Mouse (Mus musculus) heart, embryonic 10.5 days (tissue): ENCODE results near the gene Myocos. TPM values are rescaled to one million over a fixed set of nuclear protein-coding genes. Genes with fewer than 3 reads are reported as not detected.
"Not testable (repeated sequence)": the region's sequence is repeated elsewhere in the genome, so short reads cannot be mapped to it uniquely, and the experiment has no call there.

Experiments used
- DNase-seq: peaks from one replicate; pipeline ENCODE4 v3.0.0-alpha.2; 2017; ENCODE audit warnings: low spot score
- H3K27ac ChIP-seq: fragments of 300-500 bp; sonication (generic); 2 replicates; pipeline ENCODE4 v1.5.1; 2016; ENCODE audit warnings: mild to moderate bottlenecking
- H3K27me3 ChIP-seq: fragments of 300-500 bp; sonication (generic); 2 replicates; pipeline ENCODE4 v1.6.1; 2016; ENCODE audit warnings: mild to moderate bottlenecking; ENCODE audit not compliant: poor library complexity, insufficient read depth, severe bottlenecking
- H3K36me3 ChIP-seq: fragments of 300-500 bp; sonication (generic); 2 replicates; pipeline ENCODE4 v1.6.1; 2016; ENCODE audit warnings: mild to moderate bottlenecking, moderate library complexity
- H3K4me1 ChIP-seq: fragments of 300-500 bp; sonication (generic); 2 replicates; pipeline ENCODE4 v1.6.1; 2016; ENCODE audit warnings: mild to moderate bottlenecking
- H3K4me3 ChIP-seq: fragments of 300-500 bp; sonication (generic); 2 replicates; pipeline ENCODE4 v1.5.1; 2016; ENCODE audit warnings: mild to moderate bottlenecking, moderate library complexity
- H3K9me3 ChIP-seq: fragments of 300-500 bp; sonication (generic); 2 replicates; pipeline ENCODE4 v1.6.1; 2016; ENCODE audit warnings: mild to moderate bottlenecking, moderate library complexity
- WGBS: fragments of 180-500 bp; shearing (Covaris S2); methylation state at CpG from one replicate; pipeline ENCODE4 v1.1.7; 2016; 5-methylcytosine and 5-hydroxymethylcytosine counted together
- polyA plus RNA-seq: library from polyadenylated mRNA; unstranded; fragments of >200 nt; fragmentation: Nextera tagmentation; extraction: Ambion mirVana; gene quantifications from 2 replicates; pipeline ENCODE4 v1.2.1, GENCODE M21; 2016

Gene Myocos
- polyA plus RNA-seq, 1 experiment from 2014 or later: not detected

DNA sequence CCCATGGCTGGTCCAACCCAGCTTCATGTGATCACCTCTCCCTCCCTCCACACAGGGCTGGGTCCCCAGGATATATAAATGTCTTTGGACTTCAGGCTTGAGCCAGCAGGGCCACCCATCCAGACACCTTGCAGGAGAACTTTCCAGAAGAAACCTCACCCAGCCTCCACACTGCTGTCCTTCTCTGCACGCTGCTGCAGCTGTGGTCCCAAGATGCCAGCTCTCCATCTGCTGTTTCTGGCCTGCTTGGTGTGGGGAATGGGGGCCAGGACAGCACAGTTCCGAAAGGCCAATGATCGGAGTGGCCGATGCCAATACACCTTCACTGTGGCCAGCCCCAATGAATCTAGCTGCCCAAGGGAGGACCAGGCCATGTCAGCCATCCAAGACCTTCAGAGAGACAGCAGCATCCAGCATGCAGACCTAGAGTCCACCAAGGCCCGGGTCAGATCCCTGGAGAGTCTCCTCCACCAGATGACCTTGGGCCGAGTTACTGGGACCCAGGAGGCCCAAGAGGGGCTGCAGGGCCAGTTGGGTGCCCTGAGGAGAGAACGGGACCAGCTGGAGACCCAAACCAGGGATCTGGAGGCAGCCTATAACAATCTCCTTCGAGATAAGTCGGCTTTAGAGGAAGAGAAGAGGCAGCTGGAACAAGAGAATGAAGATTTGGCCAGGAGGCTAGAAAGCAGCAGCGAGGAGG is 18.8 kb downstream of the Myocos start, which contains the start of gene Myoc:
Myoc (plus strand) TSS at position 105 of the 700 bp plus-strand sequence.
- Histone ChIP-seq H3K27ac (no peak within 1 kb of the TSS), H3K4me3 (no peak within 1 kb of the TSS), H3K9me3 (no peaks in the 10 kb centered on the region), H3K36me3 (no peaks in the 10 kb centered on the region), H3K4me1 (no peaks in the 10 kb centered on the region), H3K27me3 (no peaks in the 10 kb centered on the region)
- DNase-seq: peak; percentile 61
- 78% methylated on average over 10 of the region's 10 CpGs for WGBS

DNA sequence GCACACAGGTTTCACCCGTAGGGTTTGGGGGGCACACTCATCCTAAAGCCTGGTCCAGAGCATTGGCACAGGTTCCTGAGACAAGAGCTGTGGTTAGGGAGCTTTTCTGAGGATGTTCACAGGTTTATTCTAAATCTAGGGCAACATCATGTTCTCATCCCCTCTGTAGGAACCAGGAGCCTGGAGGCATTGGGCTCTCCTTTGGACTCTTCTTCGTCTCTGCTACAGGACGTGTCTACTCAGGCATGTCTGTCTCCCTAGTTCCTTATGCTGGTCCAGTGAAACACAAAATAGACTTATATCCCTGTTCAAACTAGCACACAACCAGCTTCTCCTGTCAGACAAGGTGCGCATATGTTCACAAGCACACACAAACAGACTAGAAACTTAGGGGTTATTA is 19.5 kb downstream of the Myocos start:
- Histone ChIP-seq H3K9me3 (no peaks in the 10 kb centered on the region), H3K27ac (no peak overlapping the region), H3K4me1 (no peaks in the 10 kb centered on the region), H3K27me3 (no peaks in the 10 kb centered on the region), H3K36me3 (no peaks in the 10 kb centered on the region), H3K4me3 (no peak overlapping the region)
- 84% methylated on average over 4 of the region's 4 CpGs for WGBS
- peak; percentile 4 for DNase-seq

- WGBS: 84% methylated on average over 3 of the region's 3 CpGs
- Histone ChIP-seq H3K4me1 (no peaks in the 10 kb centered on the region), H3K4me3 (no peak overlapping the region), H3K36me3 (no peaks in the 10 kb centered on the region), H3K9me3 (no peaks in the 10 kb centered on the region; the same call in 1 of the 2 replicates), H3K27ac (no peak overlapping the region), H3K27me3 (no peaks in the 10 kb centered on the region)
- DNase-seq: peak; percentile 58
Observed at GRCm38 (mm10) chr1:162636516-162636915, 21.5 kb downstream of the Myocos start.

DNA sequence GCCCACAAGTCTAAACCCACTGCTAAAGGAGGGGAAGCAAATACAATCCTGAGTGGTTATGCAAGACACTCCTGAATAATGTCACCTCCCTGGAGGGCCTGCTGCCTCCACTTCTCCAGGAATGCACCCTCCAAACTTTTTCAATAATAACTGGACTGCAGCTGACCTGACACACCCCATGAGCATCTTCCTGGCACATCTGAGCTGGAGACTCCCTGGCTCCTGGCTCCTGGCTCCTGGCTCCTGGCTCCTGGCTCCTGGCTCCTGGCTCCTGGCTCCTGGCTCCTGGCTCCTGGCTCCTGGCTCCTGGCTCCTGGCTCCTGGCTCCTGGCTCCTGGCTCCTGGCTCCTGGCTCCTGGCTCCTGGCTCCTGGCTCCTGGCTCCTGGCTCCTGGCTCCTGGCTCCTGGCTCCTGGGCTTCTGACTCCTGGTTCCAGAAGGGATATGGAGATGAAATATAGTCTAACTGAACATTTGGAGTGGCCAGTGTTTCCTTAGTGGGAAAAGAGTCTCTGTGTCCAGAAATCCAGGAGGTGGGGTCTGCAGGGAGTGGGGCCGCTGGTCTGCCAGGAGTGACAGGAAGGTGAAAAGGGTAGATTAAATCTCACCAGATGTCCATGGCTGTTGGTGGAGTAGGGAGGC is 22.6 kb downstream of the Myocos start:
- not testable (repeated sequence) for H3K27ac ChIP-seq, H3K4me3 ChIP-seq, H3K9me3 ChIP-seq, H3K36me3 ChIP-seq, H3K27me3 ChIP-seq, H3K4me1 ChIP-seq
- WGBS: 42% methylated on average over 1 of the region's 1 CpGs
- peak; percentile 50 for DNase-seq

DNA sequence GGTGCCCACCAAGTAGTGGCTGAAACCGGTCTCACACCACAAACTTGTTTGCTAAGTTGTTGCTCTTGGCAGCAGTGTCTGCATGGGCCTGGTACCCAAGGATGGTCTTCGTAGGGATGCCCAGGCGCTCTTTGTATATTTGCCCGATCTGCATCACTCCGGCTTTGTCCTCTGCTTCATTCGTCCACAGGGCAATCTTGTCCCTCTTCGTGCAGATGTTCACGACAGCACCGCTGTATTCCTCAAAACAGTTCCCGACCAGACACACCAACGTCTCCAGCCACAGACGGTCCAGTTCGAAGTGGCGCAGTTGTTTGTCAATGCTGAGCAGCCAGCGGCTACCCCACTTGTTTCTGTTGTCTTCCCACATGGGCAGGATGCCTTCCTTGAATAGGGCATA is 29.7 kb downstream of the Myocos start:
- 90% methylated on average over 15 of the region's 15 CpGs for WGBS
- not testable (repeated sequence) for H3K27ac ChIP-seq, H3K4me3 ChIP-seq, H3K36me3 ChIP-seq, H3K9me3 ChIP-seq, H3K27me3 ChIP-seq
- DNase-seq: peak; percentile 63
- peaks cover 10% of the 10 kb centered on the region for H3K4me1 ChIP-seq

DNA sequence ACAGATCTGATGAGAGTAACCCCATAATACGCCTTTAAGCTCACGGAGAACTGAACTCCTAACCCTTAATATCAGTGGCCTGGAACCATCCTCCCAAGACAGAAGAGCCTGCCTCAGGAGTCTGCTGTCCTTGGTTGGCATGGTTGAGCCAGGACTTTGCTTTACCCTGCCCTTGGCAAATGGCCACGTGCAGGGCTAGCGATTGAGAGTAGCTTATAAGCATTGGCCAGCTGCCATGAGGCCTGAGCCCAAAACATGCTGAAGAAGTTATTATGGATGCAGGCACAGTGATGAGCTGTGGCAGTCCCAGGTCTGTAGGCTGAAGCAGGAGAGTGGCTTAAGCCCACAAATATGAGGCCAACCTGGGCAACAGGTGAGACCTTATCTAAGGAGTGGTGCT is 30.2 kb downstream of the Myocos start:
- H3K9me3 ChIP-seq, H3K4me3 ChIP-seq, H3K27ac ChIP-seq, H3K27me3 ChIP-seq, H3K36me3 ChIP-seq: not testable (repeated sequence)
- WGBS: 85% methylated on average over 4 of the region's 4 CpGs
- H3K4me1 ChIP-seq: peaks cover 10% of the 10 kb centered on the region
- DNase-seq: peak; percentile 56

GRCm38 (mm10) chr1:162625229-162625628 is 32.8 kb downstream of the Myocos start:
- Histone ChIP-seq H3K27me3 (no peaks in the 10 kb centered on the region), H3K9me3 (no peaks in the 10 kb centered on the region), H3K4me1 (peaks cover 10% of the 10 kb centered on the region), H3K4me3 (no peak overlapping the region), H3K27ac (no peak overlapping the region), H3K36me3 (no peaks in the 10 kb centered on the region)
- 43% methylated on average over 7 of the region's 7 CpGs for WGBS
- DNase-seq: peak; percentile 36

DNA sequence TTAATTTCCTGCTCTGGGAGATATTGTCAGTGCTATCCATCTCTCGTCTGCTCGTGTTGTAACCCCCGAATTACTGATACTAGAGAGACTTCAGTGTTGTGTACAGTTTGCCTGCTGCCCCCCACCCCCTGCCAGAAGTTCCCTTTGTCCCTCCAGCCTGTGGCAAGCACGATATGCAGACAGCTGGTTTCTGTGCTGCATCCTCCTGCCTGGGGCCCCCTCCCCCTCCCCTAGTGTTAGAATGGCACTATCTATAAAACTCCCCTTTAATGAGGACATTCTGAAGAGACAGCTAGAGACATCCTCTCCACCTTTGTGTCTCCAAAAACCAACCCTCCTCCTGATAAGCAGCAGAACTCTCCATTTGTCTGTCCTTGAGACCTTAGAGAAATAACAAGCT is 34.1 kb downstream of the Myocos start:
- 22% methylated on average over 4 of the region's 4 CpGs for WGBS
- no peaks in the 10 kb centered on the region for H3K27me3 ChIP-seq

DNA sequence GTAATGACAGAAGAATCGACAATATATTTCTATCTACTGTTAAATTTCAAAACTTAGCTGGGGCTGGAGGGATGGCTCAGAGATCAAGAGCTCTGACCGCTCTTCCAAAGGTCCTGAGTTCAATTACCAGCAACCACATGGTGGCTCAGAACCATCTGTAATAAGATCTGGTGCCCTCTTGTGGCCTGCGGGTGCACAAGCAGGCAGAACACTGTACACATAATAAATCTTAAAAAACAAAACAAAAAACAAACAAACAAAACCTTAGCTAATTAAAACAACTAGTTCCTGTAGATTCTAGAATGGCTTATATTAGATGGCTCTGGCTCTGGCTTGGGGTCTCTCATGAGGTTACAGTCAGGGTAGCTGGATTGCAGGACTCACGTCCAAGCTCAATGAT is 37.5 kb downstream of the Myocos start:
- 67% methylated on average over 4 of the region's 4 CpGs for WGBS
- Histone ChIP-seq H3K4me3 (no peak overlapping the region), H3K36me3 (no peaks in the 10 kb centered on the region), H3K4me1 (peaks cover 7% of the 10 kb centered on the region), H3K9me3 (no peaks in the 10 kb centered on the region), H3K27ac (no peak overlapping the region), H3K27me3 (no peaks in the 10 kb centered on the region)
- DNase-seq: peak; percentile 62

More for the DNA sequence above, 34.1 kb downstream of the Myocos start:
- peak; percentile 50 for DNase-seq
- Histone ChIP-seq H3K4me1 (peaks cover 10% of the 10 kb centered on the region), H3K27ac (no peak overlapping the region), H3K4me3 (no peak overlapping the region), H3K36me3 (no peaks in the 10 kb centered on the region), H3K9me3 (no peaks in the 10 kb centered on the region)

GRCm38 (mm10) chr1:162615511-162615910 is 42.5 kb downstream of the Myocos start:
- no peaks in the 10 kb centered on the region for H3K4me1 ChIP-seq
- no peak overlapping the region for H3K27ac ChIP-seq
- DNase-seq: no peak
- WGBS: 74% methylated on average over 1 of the region's 1 CpGs
- no peak overlapping the region for H3K4me3 ChIP-seq
- H3K27me3 ChIP-seq: no peaks in the 10 kb centered on the region
- H3K9me3 ChIP-seq: no peaks in the 10 kb centered on the region
- H3K36me3 ChIP-seq: no peaks in the 10 kb centered on the region

DNA sequence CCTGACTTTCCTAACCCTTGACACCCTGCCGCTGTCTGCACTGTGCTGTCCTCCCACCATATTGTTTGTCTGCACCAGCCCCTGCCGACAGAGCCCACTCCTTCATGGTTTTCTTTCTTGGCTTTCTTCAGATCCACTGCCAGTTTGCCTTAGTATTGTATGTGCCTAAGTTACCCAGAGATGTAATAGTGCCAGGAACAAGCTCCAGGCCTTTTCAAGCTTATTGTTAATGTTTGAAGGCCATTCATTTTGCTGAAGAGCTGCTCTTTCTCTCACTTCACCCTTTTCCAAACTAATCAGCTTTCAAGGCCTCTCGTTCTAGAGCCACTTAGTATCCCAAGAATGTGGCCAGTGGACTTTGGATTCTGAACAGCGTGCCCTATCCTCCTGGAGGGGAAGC is 46.8 kb downstream of the Myocos start:
- Histone ChIP-seq H3K27ac (no peak overlapping the region), H3K9me3 (no peaks in the 10 kb centered on the region), H3K27me3 (no peaks in the 10 kb centered on the region), H3K4me3 (no peak overlapping the region), H3K4me1 (peaks cover 4% of the 10 kb centered on the region; the same call in 1 of the 2 replicates), H3K36me3 (no peaks in the 10 kb centered on the region)
- WGBS: 69% methylated on average over 4 of the region's 4 CpGs
- no peak for DNase-seq

DNA sequence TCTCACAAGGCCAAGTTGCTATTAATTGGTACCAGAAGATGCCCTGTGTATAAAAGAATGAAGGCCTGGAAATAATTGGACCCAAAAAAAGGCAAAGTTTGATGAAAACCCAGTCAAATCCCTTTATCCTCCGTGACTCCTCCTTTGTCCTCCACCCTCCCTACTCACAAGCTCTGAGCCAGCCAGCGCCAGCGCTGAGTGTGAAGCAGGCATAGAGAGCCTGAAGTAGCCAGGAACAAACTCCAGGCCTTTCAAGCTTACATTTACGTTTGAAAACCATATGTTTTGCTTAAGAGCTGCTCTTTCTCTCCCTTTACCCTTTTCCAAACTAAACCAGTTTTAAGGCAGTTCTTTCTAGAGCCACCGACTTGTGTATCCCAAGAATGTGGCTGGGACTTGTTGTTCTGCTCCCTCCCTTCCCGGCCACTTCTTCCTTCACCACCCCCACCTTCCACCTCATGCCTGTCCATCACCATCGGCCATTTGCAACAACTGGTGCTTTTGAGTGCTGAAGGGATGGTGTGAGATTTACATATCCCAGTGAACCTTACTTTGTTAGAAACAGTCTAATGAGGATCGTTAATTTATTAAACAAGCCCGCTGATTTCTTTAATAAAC is 48.3 kb downstream of the Myocos start:
- Histone ChIP-seq H3K27me3 (no peaks in the 10 kb centered on the region), H3K4me3 (no peak overlapping the region), H3K4me1 (peaks cover 4% of the 10 kb centered on the region; the same call in 1 of the 2 replicates), H3K27ac (no peak overlapping the region), H3K9me3 (no peaks in the 10 kb centered on the region), H3K36me3 (peaks cover 1% of the 10 kb centered on the region; the same call in 1 of the 2 replicates)
- 41% methylated on average over 9 of the region's 9 CpGs for WGBS
- no peak for DNase-seq

DNA sequence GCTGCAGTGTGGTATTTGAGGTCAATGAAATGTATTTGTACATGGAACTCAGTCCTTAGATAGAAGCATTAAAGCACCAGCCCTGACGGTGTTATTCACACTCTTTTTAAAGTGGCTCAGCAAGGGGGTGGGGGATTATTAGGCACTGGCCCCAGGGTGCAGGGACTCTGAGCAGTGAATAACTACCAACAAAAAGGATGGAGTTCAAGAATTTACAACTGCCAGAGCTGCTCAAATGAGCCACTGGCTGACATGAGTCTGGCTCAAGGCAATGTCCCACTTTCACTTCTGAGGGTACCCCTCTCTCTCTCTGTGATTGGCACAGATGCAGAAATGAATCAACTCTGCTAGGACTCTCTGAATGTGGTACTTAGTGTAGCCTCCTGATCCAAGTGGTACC is 49.9 kb downstream of the Myocos start:
- Histone ChIP-seq H3K27me3 (no peaks in the 10 kb centered on the region), H3K9me3 (no peaks in the 10 kb centered on the region), H3K27ac (no peak overlapping the region), H3K4me1 (peaks cover 4% of the 10 kb centered on the region; the same call in 1 of the 2 replicates), H3K36me3 (peaks cover 3% of the 10 kb centered on the region; the same call in 1 of the 2 replicates), H3K4me3 (no peak overlapping the region)
- 6% methylated on average over 1 of the region's 1 CpGs for WGBS
- DNase-seq: no peak
